In the genomic region with DNA sequence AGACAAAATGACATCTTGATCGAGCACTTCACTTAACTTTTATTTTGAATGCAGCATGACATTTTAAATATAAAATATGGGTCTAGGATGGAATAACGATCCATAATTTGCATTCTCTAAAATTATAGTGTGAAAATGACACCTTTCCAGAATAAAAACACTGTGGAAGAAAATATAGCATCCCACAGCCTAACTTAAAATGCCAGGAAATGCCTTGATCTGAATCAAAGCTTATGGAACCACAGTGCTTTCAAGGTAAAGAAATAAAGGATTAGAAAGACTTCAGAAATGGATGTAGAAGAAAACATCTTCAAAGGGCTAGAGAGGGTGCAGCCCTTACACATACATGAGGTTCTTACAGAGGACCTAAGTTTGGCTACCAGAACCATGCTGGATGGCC, we compare ENCODE assay signal across 15 mouse cellular contexts.
"Had no signal": no experiment of that assay in that cellular context is flagged by ENCODE, and none has a peak within 500 bp of the region (broad histone marks: within the 10 kb centered on the region; RNA-seq: fewer than 3 reads in every experiment).

No protein-coding gene starts in this region.

- H3K27ac ChIP-seq: kidney, postnatal 0 days; liver, embryonic 13.5 days; stomach, embryonic 15.5 days had no signal

- H3K27me3 ChIP-seq: liver, embryonic 13.5 days; stomach, embryonic 15.5 days had no signal

- H3K9ac ChIP-seq: liver, embryonic 13.5 days; stomach, embryonic 15.5 days had no signal

- H3K4me2 ChIP-seq: liver, embryonic 13.5 days; midbrain, embryonic 11.5 days; stomach, embryonic 15.5 days had no signal

- ATAC-seq: intestine, postnatal 0 days had no signal

- H3K36me3 ChIP-seq: liver, embryonic 13.5 days; stomach, embryonic 15.5 days had no signal

- H3K4me1 ChIP-seq: liver, embryonic 13.5 days; stomach, embryonic 15.5 days had no signal

- H3K4me3 ChIP-seq: liver, embryonic 13.5 days; stomach, embryonic 15.5 days had no signal

- H3K9me3 ChIP-seq: liver, embryonic 13.5 days; stomach, embryonic 15.5 days had no signal

- DNase-seq: kidney, adult 2 months; kidney, postnatal 25 days; liver, embryonic 13.5 days; lung, adult 2 months; lung, postnatal 14 days; lung, postnatal 4 days; midbrain, embryonic 14.5 days; retina, postnatal 1 day; spleen, adult 18-20 months; thymus, adult 18-20 months; thymus, postnatal 14 days had no signal
